Mouse (Mus musculus) cortical plate, adult 2 months (tissue): ENCODE results near the gene Tuba1b. TPM values are rescaled to one million over a fixed set of nuclear protein-coding genes. Genes with fewer than 3 reads are reported as not detected.

Experiments used
- H3K27ac ChIP-seq: fragments of 200-500 bp; 2 replicates; pipeline ENCODE4 v1.5.1; 2012; ENCODE audit warnings: low read length, control low read depth, inconsistent platforms; ENCODE audit not compliant: insufficient read depth
- H3K4me1 ChIP-seq: fragments of 200-500 bp; 2 replicates; pipeline ENCODE4 v1.6.1; 2011; ENCODE audit warnings: low read length; ENCODE audit not compliant: control insufficient read depth, insufficient read depth
- H3K4me3 ChIP-seq: fragments of 200-500 bp; 2 replicates; pipeline ENCODE4 v1.5.1; 2011; ENCODE audit warnings: mild to moderate bottlenecking, low read length, control low read depth; ENCODE audit not compliant: insufficient read depth
- CTCF ChIP-seq: fragments of 200-500 bp; IDR thresholded peaks from 2 replicates; pipeline ENCODE4 v1.5.1; 2011; ENCODE audit warnings: mild to moderate bottlenecking, control low read depth, low read length; ENCODE audit not compliant: insufficient read depth; ENCODE audit errors: extremely low read depth
- POLR2A ChIP-seq: fragments of 200-500 bp; IDR thresholded peaks from 2 replicates; pipeline ENCODE4 v1.6.1; 2011; ENCODE audit warnings: mild to moderate bottlenecking, low read length, control low read depth; ENCODE audit not compliant: insufficient read depth; ENCODE audit errors: extremely low read depth
- polyA plus RNA-seq: library from polyadenylated mRNA; depleted of rRNA; stranded (reverse); fragments of >200 nt; gene quantifications from 2 replicates; pipeline ENCODE4 v1.2.3, GENCODE M21; 2012

Tuba1b gene
- polyA plus RNA-seq, 1 experiment, result 1,231 TPM

DNA sequence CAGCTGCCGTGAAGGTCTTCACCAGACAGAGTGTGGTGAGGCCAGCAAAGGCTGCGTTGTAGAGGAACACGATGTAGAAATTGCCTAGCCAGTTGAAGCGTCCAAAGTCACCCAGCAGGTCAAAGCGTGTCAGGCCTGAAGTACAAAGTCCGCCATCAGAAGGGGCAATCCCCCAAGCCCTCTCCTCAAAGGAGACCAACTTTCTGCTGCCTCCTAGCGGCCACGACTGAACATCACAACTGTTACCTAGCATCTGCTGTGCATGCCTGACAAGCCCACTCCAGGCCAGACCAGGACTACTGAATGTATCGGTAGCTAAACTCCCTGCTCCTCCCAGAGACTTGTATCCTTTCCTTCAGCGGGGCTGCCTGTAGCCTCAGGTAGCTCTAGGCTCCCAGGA is 29.7 kb downstream of the Tuba1b start:
- H3K4me3 ChIP-seq, result no peak overlapping the region
- no peak overlapping the region for H3K27ac ChIP-seq
- no peaks in the 10 kb centered on the region for H3K4me1 ChIP-seq
- no peak for TF ChIP-seq POLR2A
- peak; percentile 63 for TF ChIP-seq CTCF

DNA sequence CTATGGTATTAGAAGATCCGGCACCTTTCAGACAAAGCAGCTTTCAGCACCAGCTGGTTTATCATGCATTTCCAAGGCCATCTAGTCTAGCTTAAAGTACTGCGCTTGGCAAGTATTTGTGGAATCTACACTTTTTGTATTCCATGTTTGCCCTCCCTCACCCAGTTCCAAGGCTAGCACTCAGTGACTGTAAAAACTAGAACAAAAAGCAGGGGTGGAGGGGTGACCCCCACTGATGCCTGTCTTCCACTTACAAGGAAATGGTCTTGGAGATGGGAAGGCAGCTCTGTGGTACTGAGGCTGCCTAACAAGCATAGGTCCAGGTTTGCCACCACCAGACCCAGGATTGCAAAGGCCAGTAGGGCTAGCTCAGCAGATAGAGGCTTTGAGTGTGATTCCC is 31.8 kb downstream of the Tuba1b start:
- Histone ChIP-seq H3K27ac (no peak overlapping the region), H3K4me3 (no peak overlapping the region), H3K4me1 (no peaks in the 10 kb centered on the region)
- TF ChIP-seq POLR2A (no peak), CTCF (no peak)

DNA sequence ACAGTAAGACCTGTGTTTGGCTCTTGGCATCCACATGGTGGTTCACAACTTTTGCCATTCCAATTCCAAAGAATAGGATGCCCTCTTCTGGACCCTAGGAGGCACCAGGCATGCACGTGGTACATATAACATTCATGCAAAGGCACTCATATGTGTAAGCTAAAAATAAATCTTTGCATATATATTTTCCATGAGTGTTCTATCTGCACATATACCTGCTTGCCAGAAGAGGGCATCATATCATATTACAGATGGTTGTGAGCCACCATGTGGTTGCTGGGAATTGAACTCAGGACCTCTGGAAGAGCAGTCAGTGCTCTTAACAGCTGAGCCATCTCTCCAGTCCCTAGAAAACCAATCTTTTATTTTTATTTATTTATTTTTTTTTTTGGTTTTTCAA is 32.8 kb downstream of the Tuba1b start:
- Histone ChIP-seq H3K4me3 (no peak overlapping the region), H3K27ac (no peak overlapping the region), H3K4me1 (no peaks in the 10 kb centered on the region)
- no peak for TF ChIP-seq CTCF
- no peak for TF ChIP-seq POLR2A

DNA sequence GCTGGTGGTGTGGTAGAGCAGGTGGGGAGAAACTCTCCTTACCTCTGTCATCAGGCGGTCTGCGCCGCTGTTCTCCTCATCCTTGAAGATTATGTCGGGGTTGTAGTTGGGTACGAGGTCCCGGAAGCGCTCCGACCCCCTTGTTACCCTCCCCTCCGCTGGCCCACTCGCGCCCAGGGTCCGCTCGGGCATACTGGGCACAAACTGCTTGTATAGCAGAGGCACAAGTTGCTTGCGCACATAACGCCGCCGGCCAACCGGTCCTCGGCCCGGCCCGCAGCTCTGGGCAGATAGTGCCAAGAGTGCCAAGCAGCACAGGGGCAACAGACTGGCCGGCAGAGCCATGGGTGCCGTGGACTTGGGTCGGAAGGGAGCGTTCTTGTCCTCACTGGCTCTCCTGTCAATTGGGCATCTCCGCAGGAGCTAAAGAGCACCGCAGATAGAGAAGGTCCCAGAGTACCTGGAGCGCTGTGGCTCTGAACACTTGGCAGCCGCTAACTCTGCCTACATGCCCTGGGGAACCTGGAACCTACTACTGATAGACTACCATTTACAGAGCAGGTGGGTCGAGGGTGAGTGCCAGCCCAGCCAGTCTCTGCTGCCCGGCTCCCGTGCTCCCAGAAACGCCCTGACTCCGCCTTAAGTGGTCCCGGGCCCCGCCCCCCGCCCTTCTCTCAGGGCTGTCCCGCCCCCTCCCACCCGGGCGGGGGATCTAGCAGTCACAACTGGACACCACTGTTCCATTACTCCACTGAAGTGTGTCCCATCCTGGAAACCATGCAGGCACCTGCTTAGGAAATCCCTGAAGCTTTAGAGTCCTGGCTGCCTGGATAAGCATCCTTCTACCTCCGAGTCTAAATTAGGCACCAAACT is 36.2 kb downstream of the Tuba1b start, which contains the start of gene Dhh:
Dhh (minus strand) TSS at position 613 of the 873 bp plus-strand sequence.
- no peak within 1 kb of the TSS for H3K27ac ChIP-seq
- no peak for TF ChIP-seq POLR2A
- TF ChIP-seq CTCF, result no peak
- no peak within 1 kb of the TSS for H3K4me3 ChIP-seq
- peaks cover 3% of the 10 kb centered on the region for H3K4me1 ChIP-seq

DNA sequence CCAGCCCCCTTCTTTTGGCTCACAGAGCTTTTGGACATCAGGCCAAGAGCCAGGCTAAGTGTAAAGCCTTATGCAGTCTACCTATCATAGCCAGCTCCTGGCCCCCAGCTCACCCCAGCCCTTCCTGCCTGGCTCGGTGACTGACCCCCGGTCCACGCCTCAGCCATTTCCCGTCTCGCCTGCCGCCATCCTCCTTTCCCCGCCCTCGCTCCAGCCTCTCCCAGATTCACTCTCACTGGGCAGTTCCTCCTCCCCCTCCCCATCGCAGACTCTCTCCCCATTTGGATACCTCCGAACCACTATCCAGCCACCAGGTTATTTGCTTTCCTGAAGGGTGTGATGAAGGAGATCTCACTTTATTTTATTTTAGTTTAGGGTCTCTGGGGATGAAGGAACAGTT is 36.9 kb downstream of the Tuba1b start:
- H3K4me1 ChIP-seq, result peaks cover 3% of the 10 kb centered on the region
- no peak for TF ChIP-seq POLR2A
- no peak for TF ChIP-seq CTCF
- H3K4me3 ChIP-seq, result no peak overlapping the region
- no peak overlapping the region for H3K27ac ChIP-seq

DNA sequence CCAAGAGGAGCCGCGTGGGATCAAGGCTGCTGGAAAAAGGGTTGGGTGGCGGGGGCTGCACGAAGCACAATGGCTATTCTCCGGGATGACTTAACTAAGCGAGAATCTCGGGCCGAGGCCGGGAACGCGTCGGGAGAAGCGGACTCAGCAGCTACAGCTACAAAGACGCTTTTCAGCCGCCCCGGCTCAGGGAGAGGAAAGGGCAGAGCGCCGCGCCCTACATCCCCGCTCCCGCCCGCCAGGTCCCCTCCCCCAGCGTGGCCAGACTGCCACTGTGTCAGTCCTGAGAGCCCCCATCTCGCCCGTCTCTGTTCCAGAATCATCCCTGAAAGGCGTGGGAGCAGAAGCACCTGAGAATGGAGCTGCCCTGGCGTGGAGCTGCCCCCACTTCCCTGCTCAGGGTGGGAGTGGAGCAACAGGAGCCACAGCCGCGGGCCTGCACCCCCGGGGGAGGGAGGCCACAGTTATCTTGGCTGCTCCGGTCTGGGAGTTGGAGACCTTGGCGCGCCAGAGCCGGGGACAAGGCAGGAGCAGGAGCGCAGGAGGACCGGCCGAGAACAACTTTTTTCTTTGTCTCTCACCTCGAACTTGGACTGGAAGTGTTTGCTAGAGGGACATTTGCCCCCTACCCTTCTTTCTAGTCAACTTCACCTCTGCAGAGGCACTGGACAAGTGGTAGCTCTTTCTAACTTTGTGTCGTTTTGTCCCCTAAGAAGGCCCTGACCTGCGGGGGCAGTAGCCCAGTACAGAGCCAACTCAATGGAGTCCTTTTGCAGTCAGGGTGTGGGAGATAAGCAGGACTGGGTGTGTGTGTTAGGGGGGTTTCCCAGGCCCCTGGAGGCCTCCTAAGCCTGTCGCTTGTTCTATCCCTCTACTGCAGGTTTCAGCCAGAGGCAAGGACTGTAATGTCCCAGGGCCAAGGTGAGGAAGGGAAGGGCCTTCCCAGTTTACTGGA is 38.5 kb downstream of the Tuba1b start:
- Histone ChIP-seq H3K4me1 (peaks cover 3% of the 10 kb centered on the region), H3K27ac (no peak overlapping the region), H3K4me3 (peak overlapping the region; percentile 3; the same call in 1 of the 2 replicates)
- TF ChIP-seq POLR2A, result no peak

DNA sequence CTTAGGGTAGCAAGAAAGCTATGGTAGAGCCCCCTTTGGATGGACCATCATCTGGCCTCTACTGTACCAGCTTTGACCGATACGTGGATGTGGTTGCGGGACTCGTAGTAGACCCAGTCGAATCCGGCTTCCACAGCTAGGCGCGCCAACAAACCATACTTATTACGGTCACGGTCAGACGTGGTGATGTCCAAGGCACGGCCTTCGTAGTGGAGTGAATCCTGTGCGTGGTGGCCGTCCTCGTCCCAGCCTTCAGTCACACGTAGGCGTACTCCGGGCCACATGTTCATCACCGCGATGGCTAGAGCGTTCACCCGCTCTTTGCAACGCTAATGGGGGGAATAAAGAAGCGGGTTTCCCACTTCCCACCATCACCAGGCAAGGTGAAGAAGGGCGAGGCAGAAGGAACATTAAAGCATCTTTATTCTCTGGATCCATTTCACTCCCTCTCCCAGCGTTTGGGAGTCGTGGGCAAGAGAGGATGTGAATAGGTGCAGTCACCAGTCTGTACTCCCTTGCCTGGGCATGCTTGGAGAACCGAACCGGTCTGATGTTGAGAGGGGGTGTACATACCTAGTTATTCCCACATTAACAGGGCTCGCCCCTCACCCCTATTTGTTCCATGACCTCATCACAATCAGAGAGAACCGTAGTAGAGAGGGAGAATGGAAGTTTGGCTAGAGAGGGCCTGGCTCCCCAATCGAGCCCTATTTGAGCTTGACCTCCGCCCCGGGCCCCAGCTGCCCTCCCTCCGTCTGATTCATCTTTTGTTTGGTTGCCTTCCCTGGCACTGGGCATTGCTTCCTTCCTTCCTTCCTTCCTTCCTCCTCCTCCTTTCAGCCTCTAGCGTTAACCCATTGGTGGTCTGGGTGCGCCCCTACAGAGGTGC is 39.4 kb downstream of the Tuba1b start:
- peak overlapping the region; percentile 44; the same call in 1 of the 2 replicates for H3K4me3 ChIP-seq
- no peak overlapping the region for H3K27ac ChIP-seq
- no peak for TF ChIP-seq CTCF
- peaks cover 3% of the 10 kb centered on the region for H3K4me1 ChIP-seq

DNA sequence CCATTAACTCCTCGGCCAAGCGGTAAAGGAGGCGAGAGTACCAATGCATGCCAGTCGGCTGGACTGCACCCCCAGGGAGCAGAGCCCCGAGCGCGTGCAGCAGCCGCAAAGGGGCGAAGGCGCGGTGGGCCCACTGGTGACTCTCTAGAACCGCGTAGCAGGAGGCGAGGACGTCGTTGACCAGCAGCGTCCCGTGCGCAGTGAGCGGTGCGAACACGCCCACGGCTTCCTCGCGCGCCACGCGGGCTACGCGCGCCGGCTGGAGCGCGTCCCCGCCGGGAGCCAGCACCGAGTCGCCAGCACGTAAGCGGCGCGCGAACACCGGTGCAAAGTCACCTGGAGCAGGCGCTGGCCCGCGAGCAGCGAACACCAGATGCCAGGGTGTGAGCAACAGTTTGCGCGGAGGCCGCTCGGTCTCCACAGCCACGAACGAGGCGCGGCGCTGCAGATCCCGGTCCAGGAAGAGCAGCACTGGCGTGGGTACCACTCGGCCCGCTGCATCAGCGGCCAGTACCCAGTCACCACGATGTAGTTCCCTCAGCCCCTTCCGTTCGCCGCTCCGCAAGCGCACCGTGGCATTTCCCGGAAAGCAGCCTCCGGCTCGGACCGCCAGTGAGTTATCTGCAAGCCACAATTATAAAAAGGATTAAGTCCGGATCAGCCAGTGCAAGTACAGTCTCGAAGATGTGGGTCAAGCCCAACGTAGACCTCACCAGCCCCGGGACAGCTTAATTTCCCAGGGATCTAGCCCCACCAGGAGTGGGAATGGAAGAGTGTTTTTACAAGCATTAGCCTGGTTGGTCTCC is 40.2 kb downstream of the Tuba1b start, which contains the start of gene Rhebl1:
Rhebl1 (minus strand) TSS at position 601 of the 806 bp plus-strand sequence.
- no peak for TF ChIP-seq CTCF
- TF ChIP-seq POLR2A, result no peak
- H3K27ac ChIP-seq, result no peak within 1 kb of the TSS
- H3K4me3 ChIP-seq, result peak within 1 kb of the TSS; percentile 44
- peaks cover 3% of the 10 kb centered on the region for H3K4me1 ChIP-seq
